Mouse (Mus musculus): ENCODE measurements at regions not wholly inside any gene's neighbourhood (a gene's known extent, or its start where the extent isn't known, plus 50 kb on each side); places are given as distances from the start of the nearest gene placed in this dataset.

GRCm38 (mm10) chr7:70165501-70165900, 201.0 kb downstream of the Nr2f2 start:
- TF ChIP-seq GATA1 (IDR thresholded peaks at IDR 0.05; ENCODE audit: low read length) (no peak), TAL1 (IDR thresholded peaks at IDR 0.05; ENCODE audit: low read length) (no peak)

All from erythroblast, embryonic 14.5 days (primary cell).